Mouse (Mus musculus): ENCODE data around the gene Ice2.

DNA sequence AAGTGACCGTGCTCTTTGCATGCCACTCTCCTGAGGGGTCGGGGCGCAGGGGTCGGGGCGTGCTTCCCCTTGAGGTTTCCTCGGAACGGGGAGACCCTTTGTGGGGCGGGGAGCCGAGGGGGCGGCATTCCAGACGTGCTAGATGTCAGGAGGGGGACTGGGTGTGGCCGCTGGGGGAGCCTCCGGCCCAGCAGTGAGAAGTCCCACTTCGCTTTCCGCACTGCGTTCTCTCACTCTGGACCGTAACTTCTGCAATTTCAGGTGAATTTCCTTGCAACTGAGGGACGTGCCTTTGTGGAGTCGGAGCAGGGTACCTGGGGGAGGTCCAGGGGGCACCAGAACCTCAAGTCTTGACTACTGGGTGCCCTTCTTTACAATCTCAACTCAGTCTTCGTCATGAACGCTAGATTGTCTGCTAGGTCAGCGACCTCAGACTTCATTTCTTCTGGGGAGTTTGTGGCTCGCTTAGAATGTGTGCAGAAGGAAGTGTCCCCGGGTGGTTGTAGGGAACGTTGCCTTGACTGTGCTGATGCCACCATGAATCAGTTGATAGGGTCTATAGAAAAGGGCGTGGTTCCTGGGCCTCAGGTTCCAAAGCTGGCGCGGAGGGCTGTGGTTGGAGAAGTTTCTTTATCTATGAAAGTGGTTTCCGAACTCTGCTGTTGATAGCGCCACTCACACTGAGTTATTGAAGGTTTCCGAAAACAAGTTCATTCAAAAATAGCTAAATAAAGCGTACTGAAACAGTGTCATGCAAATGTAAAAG is 56.4 kb downstream of the Ice2 start:
- TF ChIP-seq POLR2A (IDR thresholded peaks at IDR 0.05; ENCODE audit: insufficient read depth, low read depth, low read length) (no peak), CTCF (IDR thresholded peaks at IDR 0.05; ENCODE audit: insufficient read depth, low read depth, low read length) (no peak)
